Comparison of ENCODE assay signal across 26 mouse cellular contexts in the genomic region with DNA sequence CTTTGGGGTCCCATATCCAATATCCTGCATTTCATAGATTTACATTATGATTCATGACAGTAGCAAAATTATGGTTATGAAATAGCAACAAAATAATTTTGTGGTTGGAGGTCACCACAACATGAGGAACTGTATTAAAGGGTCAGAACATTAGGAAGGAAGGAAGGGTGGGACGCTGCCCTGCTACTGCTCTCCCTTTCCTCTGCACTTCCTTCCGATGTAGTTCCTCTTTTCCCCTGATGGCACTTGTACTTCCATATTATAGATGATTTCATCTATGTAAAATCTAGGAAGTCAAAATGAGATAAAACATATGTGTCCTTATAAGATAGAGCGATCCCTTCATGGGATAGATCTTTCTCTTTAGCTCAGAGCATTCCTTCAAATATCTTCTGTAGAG. TPM values are rescaled to one million over a fixed set of nuclear protein-coding genes. Genes with fewer than 3 reads are reported as not detected.
DNase-seq lines count a peak whose midpoint lies in the region; ATAC-seq and TF ChIP-seq lines count a peak whose summit lies in the region.
"Had no signal": no experiment of that assay in that cellular context is flagged by ENCODE, and none has a peak within 500 bp of the region (broad histone marks: within the 10 kb centered on the region; RNA-seq: fewer than 3 reads in every experiment).

No protein-coding gene starts in this region.

- no peak overlapping the region for H3K4me3 ChIP-seq in heart, embryonic 11.5 days (ENCODE audit: low read depth, low read length)
- H3K4me3 ChIP-seq in cerebellum, adult 2 months (replicated peaks; ENCODE audit: insufficient read depth, low read depth, low read length) = no peak overlapping the region
- H3K4me3 ChIP-seq: forebrain, embryonic 10.5 days; gastrocnemius, adult 2 months; heart, adult 2 months; heart, embryonic 10.5 days; hindbrain, embryonic 12.5 days; hindbrain, embryonic 15.5 days had no signal

- ATAC-seq in heart, embryonic 11.5 days (replicated peaks; ENCODE audit: insufficient number of reproducible peaks, low FRiP score, low TSS enrichment) = no peak
- peak; percentile 47; the same call in 1 of the 2 replicates for ATAC-seq in megakaryocyte, adult 5-6 weeks (ENCODE audit: poor library complexity, severe bottlenecking)
- ATAC-seq: activated CD4-positive, CD25-positive, alpha-beta regulatory T cell, adult 4 months; forebrain, embryonic 14.5 days; forebrain, postnatal 0 days had no signal

- 86% methylated on average over 3 of the region's 3 CpGs for WGBS in heart, embryonic 11.5 days (ENCODE audit: insufficient replicate concordance)
- 94% methylated on average over 3 of the region's 3 CpGs for WGBS in cerebellum, adult 2 months

- no peaks in the 10 kb centered on the region for H3K27me3 ChIP-seq in heart, embryonic 11.5 days (ENCODE audit: control insufficient read depth, insufficient read depth, low read length)
- no peaks in the 10 kb centered on the region for H3K27me3 ChIP-seq in splenic B cell, adult 2 months (ENCODE audit: control insufficient read depth, insufficient read depth, low read length, poor library complexity, severe bottlenecking)
- H3K27me3 ChIP-seq in cerebellum, adult 2 months (ENCODE audit: control insufficient read depth, insufficient read depth, low read length) = no peaks in the 10 kb centered on the region
- H3K27me3 ChIP-seq: CH12.LX; hindbrain, embryonic 12.5 days; hindbrain, embryonic 15.5 days had no signal

- H3K9ac ChIP-seq in heart, embryonic 11.5 days (ENCODE audit: low read depth, low read length) = no peak overlapping the region
- H3K9ac ChIP-seq: forebrain, postnatal 0 days; hindbrain, embryonic 12.5 days; hindbrain, embryonic 15.5 days had no signal

- no peaks in the 10 kb centered on the region for H3K9me3 ChIP-seq in heart, embryonic 11.5 days (replicated peaks; ENCODE audit: control insufficient read depth, low read length)
- H3K9me3 ChIP-seq: forebrain, embryonic 10.5 days; G1E; heart, embryonic 10.5 days; hindbrain, embryonic 12.5 days; hindbrain, embryonic 15.5 days had no signal

- H3K4me1 ChIP-seq in heart, embryonic 11.5 days (ENCODE audit: control insufficient read depth, insufficient read depth, low read length) = no peaks in the 10 kb centered on the region
- no peaks in the 10 kb centered on the region for H3K4me1 ChIP-seq in cerebellum, adult 2 months (ENCODE audit: control insufficient read depth, insufficient read depth, low read length)
- H3K4me1 ChIP-seq: forebrain, embryonic 10.5 days; heart, embryonic 10.5 days; hindbrain, embryonic 12.5 days; hindbrain, embryonic 15.5 days had no signal

- H3K4me2 ChIP-seq in heart, embryonic 11.5 days = no peak overlapping the region
- H3K4me2 ChIP-seq: hindbrain, embryonic 12.5 days; hindbrain, embryonic 15.5 days had no signal

- no peak for TF ChIP-seq CTCF in cerebellum, adult 2 months (IDR thresholded peaks at IDR 0.05; ENCODE audit: borderline replicate concordance, insufficient read depth, low read depth, low read length)

- no peak overlapping the region for H3K27ac ChIP-seq in heart, embryonic 11.5 days (ENCODE audit: low read depth, low read length)
- H3K27ac ChIP-seq in cerebellum, adult 2 months (ENCODE audit: insufficient read depth, low read length) = no peak overlapping the region
- H3K27ac ChIP-seq: forebrain, embryonic 10.5 days; gastrocnemius, adult 2 months; heart, adult 2 months; heart, embryonic 10.5 days; hindbrain, embryonic 12.5 days; hindbrain, embryonic 15.5 days had no signal

- intact Hi-C loops in left cerebral cortex, postnatal 4 days (cut with DNase I) = no loop called here

- DNase-seq in heart, adult 11 months = peak; percentile 87
- peak; percentile 10 for DNase-seq in MEL-GATA-1-ER (ENCODE audit: extremely low read depth, low read depth)
- peak; percentile 15 for DNase-seq in splenic B cell, adult 2 months (ENCODE audit: low read depth, low spot score)
- no peak for DNase-seq in left cerebral cortex, postnatal 4 days
- no peak for DNase-seq in embryo, embryonic 11 days
- no peak for DNase-seq in cerebellum, adult 2 months
- DNase-seq: adrenal gland, postnatal 10 days; adrenal gland, postnatal 36 days; B cell, adult 2 months; cerebellum, adult 18-20 months; cerebellum, adult 9-11 months; cerebellum, postnatal 25 days; forebrain, postnatal 0 days; gastrocnemius, adult 2 months; gastrocnemius, postnatal 14 days; heart, adult 2 months had no signal

- TF ChIP-seq POLR2A in cerebellum, adult 2 months (IDR thresholded peaks at IDR 0.05; ENCODE audit: borderline replicate concordance, insufficient read depth, low read length) = no peak

- no peaks in the 10 kb centered on the region for H3K36me3 ChIP-seq in heart, embryonic 11.5 days (ENCODE audit: control insufficient read depth, insufficient read depth, low read length)
- H3K36me3 ChIP-seq in splenic B cell, adult 2 months (ENCODE audit: control insufficient read depth, insufficient read depth, low read length, poor library complexity, severe bottlenecking) = 0 out of 2 replicates have a peak, but pooled peaks cover 3% of the 10 kb centered on the region
- H3K36me3 ChIP-seq: forebrain, embryonic 10.5 days; heart, embryonic 10.5 days; hindbrain, embryonic 12.5 days; hindbrain, embryonic 15.5 days had no signal

RNA-seq across cellular contexts. Expression of a gene that starts 30.9 kb away (rescaled TPM):
- 48.7 and 58.5 TPM in 2 replicates for polyA plus RNA-seq in heart, embryonic 11.5 days (2014; fragmentation: Nextera tagmentation; extraction: Ambion mirVana)
- 18.8 and 20.2 TPM in 2 replicates for total RNA-seq in megakaryocyte, adult 5-6 weeks (2015)
- 22.0 and 31.9 TPM in 2 replicates for total RNA-seq in megakaryocyte, adult 5-6 weeks (2017)
- 10 to 100 TPM; 39.1 to 42.9 TPM for total RNA-seq in left cerebral cortex, postnatal 4 days (2021)
- polyA plus RNA-seq in cerebellum, adult 2 months (2012; rRNA removed) = 34.5 and 35.6 TPM in 2 replicates

RNA-seq across cellular contexts. Expression of a gene that starts 34.5 kb away (rescaled TPM):
- polyA plus RNA-seq in heart, embryonic 11.5 days (2014; fragmentation: Nextera tagmentation; extraction: Ambion mirVana) = 3.8 and 4.6 TPM in 2 replicates
- 24.7 and 31.2 TPM in 2 replicates for total RNA-seq in megakaryocyte, adult 5-6 weeks (2015)
- 30.1 and 39.5 TPM in 2 replicates for total RNA-seq in megakaryocyte, adult 5-6 weeks (2017)
- total RNA-seq in left cerebral cortex, postnatal 4 days (2021) = 10 to 100 TPM; 25.8 to 26.5 TPM
- polyA plus RNA-seq in cerebellum, adult 2 months (2012; rRNA removed) = 20.2 and 21.1 TPM in 2 replicates

Comparison
In these comparisons a context has a peak if more than half of its experiments do, and no peak if none do; other contexts are left out.
1. DNase-seq: peak in heart, adult 11 months (single experiment), MEL-GATA-1-ER (single experiment) and splenic B cell, adult 2 months (single experiment); none in left cerebral cortex, postnatal 4 days (single experiment), embryo, embryonic 11 days (single experiment) and cerebellum, adult 2 months (0 of 2).